Mouse (Mus musculus): ENCODE measurements around the gene Ggnbp2. TPM values are rescaled to one million over a fixed set of nuclear protein-coding genes. Genes with fewer than 3 reads are reported as not detected.

Ggnbp2 gene
- total and polyA plus RNA-seq, 3 experiments, result 142 to 170 (median 156) TPM

- peak; percentile 37; the same call in 1 of the 2 replicates for ATAC-seq (ENCODE audit: extremely low read depth, insufficient number of reproducible peaks, low FRiP score, poor library complexity, severe bottlenecking)
These were observed 2.6 kb upstream of the Ggnbp2 start for GRCm38 (mm10) chr11:84873042-84873833.

DNA sequence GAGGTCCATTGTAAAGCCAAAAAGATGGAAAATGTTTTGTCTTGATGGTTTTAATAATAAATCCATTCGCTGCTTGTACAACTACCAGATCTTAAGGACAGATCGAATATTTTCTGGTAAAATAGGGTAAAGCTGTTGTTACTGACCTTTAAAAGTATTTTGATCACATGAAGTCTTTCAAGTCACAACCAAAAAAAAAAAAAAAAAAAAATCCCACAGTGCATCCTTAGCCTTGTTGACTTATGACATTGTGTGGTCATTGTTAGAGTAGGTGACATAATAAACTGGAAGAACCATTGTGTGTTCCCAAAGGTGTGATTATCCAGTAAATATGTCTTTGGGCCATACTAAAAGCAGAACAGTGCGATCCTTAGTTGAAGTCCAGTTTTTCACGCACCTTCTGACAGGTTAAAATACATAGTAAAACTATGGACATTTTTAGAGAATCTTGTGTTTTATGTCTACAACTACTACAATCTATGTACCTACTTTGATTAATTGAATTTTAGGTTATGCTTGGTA, 992 bp upstream of the Ggnbp2 start:
- no peaks in the 10 kb centered on the region for H3K27me3 ChIP-seq (ENCODE audit: insufficient read depth, low read length)
- peaks cover 31% of the 10 kb centered on the region for H3K36me3 ChIP-seq (replicated peaks)
- DNase-seq (ENCODE audit: low spot score) (no peak), ATAC-seq (ENCODE audit: extremely low read depth, insufficient number of reproducible peaks, low FRiP score, poor library complexity, severe bottlenecking) (no peak)
- no peaks in the 10 kb centered on the region for H3K9me3 ChIP-seq (replicated peaks)
- H3K4me1 ChIP-seq (ENCODE audit: insufficient read depth, low read depth, low read length), result peaks cover 31% of the 10 kb centered on the region
- TF ChIP-seq CTCF (IDR thresholded peaks at IDR 0.05; ENCODE audit: low read depth, low read length), result no peak
- TF ChIP-seq GATA2 (IDR thresholded peaks at IDR 0.05; ENCODE audit: borderline replicate concordance, low read depth, low read length), result no peak
- no peak for TF ChIP-seq GATA1 (IDR thresholded peaks at IDR 0.05; ENCODE audit: borderline replicate concordance, low read length)
- no peak for TF ChIP-seq TAL1 (conservative IDR thresholded peaks at IDR 0.05; ENCODE audit: low read depth, low read length)
- TF ChIP-seq POLR2AphosphoS5 (IDR thresholded peaks at IDR 0.05; ENCODE audit: insufficient replicate concordance, low read depth, low read length), result no peak
- H3K4me3 ChIP-seq (ENCODE audit: low read depth, low read length), result peak overlapping the region; percentile 97

More at GRCm38 (mm10) chr11:84873042-84873833, 2.6 kb upstream of the Ggnbp2 start:
- Histone ChIP-seq H3K36me3 (replicated peaks) (peaks cover 41% of the 10 kb centered on the region), H3K9me3 (replicated peaks) (no peaks in the 10 kb centered on the region), H3K4me1 (ENCODE audit: insufficient read depth, low read depth, low read length) (peaks cover 33% of the 10 kb centered on the region), H3K4me3 (ENCODE audit: low read depth, low read length) (no peak overlapping the region), H3K27me3 (ENCODE audit: insufficient read depth, low read length) (no peaks in the 10 kb centered on the region)
- DNase-seq (ENCODE audit: low spot score), result no peak
- TF ChIP-seq GATA1 (IDR thresholded peaks at IDR 0.05; ENCODE audit: borderline replicate concordance, low read length) (no peak), TAL1 (conservative IDR thresholded peaks at IDR 0.05; ENCODE audit: low read depth, low read length) (peak; percentile 59)

DNA sequence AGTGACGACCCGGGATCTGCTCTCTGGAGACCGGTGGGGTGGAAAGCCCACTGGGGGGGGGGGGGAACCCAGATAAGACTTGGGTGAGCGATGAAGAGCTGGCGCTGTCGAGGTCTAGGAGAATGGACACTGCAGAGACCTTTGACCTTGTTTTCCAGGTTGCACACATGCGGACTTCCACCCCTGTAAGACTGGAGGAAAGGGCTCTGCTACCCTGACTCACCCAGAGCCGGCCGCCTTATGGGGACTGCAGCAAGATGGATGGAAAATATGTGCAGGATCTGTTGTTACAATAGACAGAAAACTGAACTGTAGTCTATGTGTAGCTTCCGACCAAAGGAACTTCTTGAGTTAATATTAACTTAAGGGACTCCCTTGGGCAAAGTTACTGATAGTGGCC, 429 bp upstream of the Ggnbp2 start:
- Histone ChIP-seq H3K9me3 (replicated peaks) (no peaks in the 10 kb centered on the region), H3K4me1 (ENCODE audit: insufficient read depth, low read depth, low read length) (peaks cover 33% of the 10 kb centered on the region), H3K27me3 (ENCODE audit: insufficient read depth, low read length) (no peaks in the 10 kb centered on the region), H3K4me3 (ENCODE audit: low read depth, low read length) (peak overlapping the region; percentile 97), H3K36me3 (replicated peaks) (peaks cover 30% of the 10 kb centered on the region)
- no peak for TF ChIP-seq GATA2 (IDR thresholded peaks at IDR 0.05; ENCODE audit: borderline replicate concordance, low read depth, low read length)
- no peak for TF ChIP-seq TAL1 (conservative IDR thresholded peaks at IDR 0.05; ENCODE audit: low read depth, low read length)
- TF ChIP-seq POLR2AphosphoS5 (IDR thresholded peaks at IDR 0.05; ENCODE audit: insufficient replicate concordance, low read depth, low read length), result no peak
- no peak for TF ChIP-seq GATA1 (IDR thresholded peaks at IDR 0.05; ENCODE audit: borderline replicate concordance, low read length)
- TF ChIP-seq CTCF (IDR thresholded peaks at IDR 0.05; ENCODE audit: low read depth, low read length), result no peak
- ATAC-seq (ENCODE audit: extremely low read depth, insufficient number of reproducible peaks, low FRiP score, poor library complexity, severe bottlenecking) (no peak), DNase-seq (ENCODE audit: low spot score) (no peak)

DNA sequence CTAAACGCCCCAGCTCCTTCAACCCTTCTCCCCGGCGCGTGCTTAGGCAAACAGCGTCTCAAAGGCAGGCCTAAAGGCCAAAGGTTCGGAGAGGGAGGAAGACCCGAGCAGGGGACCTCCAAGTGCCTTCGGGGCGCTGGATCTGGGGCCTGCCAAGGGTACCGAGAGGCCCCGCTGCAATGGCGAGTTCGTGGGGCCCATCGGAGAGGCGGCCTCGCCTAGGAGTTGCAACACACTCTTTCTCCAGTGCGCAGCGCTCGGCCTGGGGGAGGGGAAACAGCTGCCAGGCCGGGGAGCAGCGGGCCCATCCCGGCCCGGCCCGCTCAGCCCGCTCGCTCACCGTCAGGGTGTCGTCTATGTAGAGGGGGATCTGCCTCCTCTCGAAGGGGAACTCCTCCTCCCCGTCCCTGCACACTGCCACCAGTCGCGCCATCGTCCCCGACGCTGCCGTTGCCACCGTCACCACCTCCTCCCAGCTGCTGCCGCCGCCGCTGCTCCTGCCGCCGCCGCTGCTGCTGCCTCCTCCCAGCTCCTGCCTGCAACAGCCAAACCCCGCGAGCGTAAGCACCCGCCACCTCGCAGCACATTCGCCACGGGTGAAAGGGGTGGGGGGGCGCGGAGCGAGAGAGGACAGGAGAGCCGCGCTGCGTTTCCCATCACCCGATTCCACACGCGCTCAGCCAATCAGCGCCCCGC, 932 bp downstream of the Ggnbp2 start:
- Histone ChIP-seq H3K9me3 (replicated peaks) (no peaks in the 10 kb centered on the region), H3K27me3 (ENCODE audit: insufficient read depth, low read length) (no peaks in the 10 kb centered on the region), H3K4me1 (ENCODE audit: insufficient read depth, low read depth, low read length) (peaks cover 44% of the 10 kb centered on the region), H3K36me3 (replicated peaks) (peaks cover 29% of the 10 kb centered on the region), H3K4me3 (ENCODE audit: low read depth, low read length) (peak overlapping the region; percentile 97)
- DNase-seq (ENCODE audit: low spot score) (peak; percentile 78), ATAC-seq (ENCODE audit: extremely low read depth, insufficient number of reproducible peaks, low FRiP score, poor library complexity, severe bottlenecking) (peak; percentile 68)
- TF ChIP-seq TAL1 (conservative IDR thresholded peaks at IDR 0.05; ENCODE audit: low read depth, low read length), result no peak
- no peak for TF ChIP-seq CTCF (IDR thresholded peaks at IDR 0.05; ENCODE audit: low read depth, low read length)
- no peak for TF ChIP-seq POLR2AphosphoS5 (IDR thresholded peaks at IDR 0.05; ENCODE audit: insufficient replicate concordance, low read depth, low read length)
- TF ChIP-seq GATA1 (IDR thresholded peaks at IDR 0.05; ENCODE audit: borderline replicate concordance, low read length), result no peak
- TF ChIP-seq GATA2 (IDR thresholded peaks at IDR 0.05; ENCODE audit: borderline replicate concordance, low read depth, low read length), result no peak

DNA sequence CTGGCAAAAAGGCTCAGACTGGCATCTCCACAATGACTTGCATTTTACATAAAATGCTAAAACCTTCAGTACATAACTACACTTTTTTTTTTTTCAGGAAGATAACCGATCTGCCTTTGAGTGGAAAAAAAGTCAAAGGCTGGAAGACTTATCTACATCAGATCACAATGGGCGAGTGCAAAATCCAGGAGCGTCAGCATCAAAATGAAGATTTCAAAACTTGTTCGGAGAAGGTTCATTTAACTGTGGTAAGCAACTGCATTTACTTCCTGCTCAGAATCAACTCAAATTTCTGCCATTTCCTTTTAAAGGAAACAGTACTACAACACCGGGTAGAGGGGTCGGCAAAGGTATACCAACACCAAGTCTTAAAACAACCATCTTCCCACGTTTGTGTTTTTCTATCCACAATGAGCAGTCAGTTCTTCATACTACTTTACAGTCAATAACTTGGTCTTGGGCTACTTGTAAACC, 1.8 kb downstream of the Ggnbp2 start:
- no peak for TF ChIP-seq GATA1 (IDR thresholded peaks at IDR 0.05; ENCODE audit: borderline replicate concordance, low read length)
- TF ChIP-seq CTCF (IDR thresholded peaks at IDR 0.05; ENCODE audit: low read depth, low read length), result no peak
- TF ChIP-seq TAL1 (conservative IDR thresholded peaks at IDR 0.05; ENCODE audit: low read depth, low read length), result no peak
- TF ChIP-seq GATA2 (IDR thresholded peaks at IDR 0.05; ENCODE audit: borderline replicate concordance, low read depth, low read length), result no peak
- no peak for TF ChIP-seq POLR2AphosphoS5 (IDR thresholded peaks at IDR 0.05; ENCODE audit: insufficient replicate concordance, low read depth, low read length)
- Histone ChIP-seq H3K9me3 (replicated peaks) (no peaks in the 10 kb centered on the region), H3K4me1 (ENCODE audit: insufficient read depth, low read depth, low read length) (peaks cover 47% of the 10 kb centered on the region), H3K36me3 (replicated peaks) (peaks cover 28% of the 10 kb centered on the region), H3K27me3 (ENCODE audit: insufficient read depth, low read length) (no peaks in the 10 kb centered on the region), H3K4me3 (ENCODE audit: low read depth, low read length) (peak overlapping the region; percentile 97)
- DNase-seq (ENCODE audit: low spot score), result no peak
- ATAC-seq (ENCODE audit: extremely low read depth, insufficient number of reproducible peaks, low FRiP score, poor library complexity, severe bottlenecking), result no peak

GRCm38 (mm10) chr11:84867586-84867985, 3.0 kb downstream of the Ggnbp2 start:
- Histone ChIP-seq H3K9me3 (replicated peaks) (no peaks in the 10 kb centered on the region), H3K36me3 (replicated peaks) (peaks cover 36% of the 10 kb centered on the region), H3K4me3 (ENCODE audit: low read depth, low read length) (peak overlapping the region; percentile 60), H3K4me1 (ENCODE audit: insufficient read depth, low read depth, low read length) (peaks cover 46% of the 10 kb centered on the region), H3K27me3 (ENCODE audit: insufficient read depth, low read length) (no peaks in the 10 kb centered on the region)
- DNase-seq (ENCODE audit: low spot score) (no peak), ATAC-seq (ENCODE audit: extremely low read depth, insufficient number of reproducible peaks, low FRiP score, poor library complexity, severe bottlenecking) (no peak)
- no peak for TF ChIP-seq GATA2 (IDR thresholded peaks at IDR 0.05; ENCODE audit: borderline replicate concordance, low read depth, low read length)
- no peak for TF ChIP-seq GATA1 (IDR thresholded peaks at IDR 0.05; ENCODE audit: borderline replicate concordance, low read length)
- no peak for TF ChIP-seq POLR2AphosphoS5 (IDR thresholded peaks at IDR 0.05; ENCODE audit: insufficient replicate concordance, low read depth, low read length)
- TF ChIP-seq CTCF (IDR thresholded peaks at IDR 0.05; ENCODE audit: low read depth, low read length), result no peak
- TF ChIP-seq TAL1 (conservative IDR thresholded peaks at IDR 0.05; ENCODE audit: low read depth, low read length), result no peak
